Mouse (Mus musculus): ENCODE measurements at regions not wholly inside any gene's neighbourhood (a gene's known extent, or its start where the extent isn't known, plus 50 kb on each side); places are given as distances from the start of the nearest gene placed in this dataset.

GRCm38 (mm10) chr1:63871831-63872230, 102.8 kb upstream of the 4933402D24Rik start:
- in situ Hi-C loops (cut with MboI; ENCODE audit: low pct_unique_long_range_greater_than_20kb in 1 of 2, low sequenced_read_pairs in 2 of 2, unreplicated experiment in 1 of 2), result no loop called here

- in situ Hi-C loops (cut with MboI; ENCODE audit: low pct_unique_long_range_greater_than_20kb in 1 of 2, low sequenced_read_pairs in 2 of 2, unreplicated experiment in 1 of 2), result no loop called here
Measured at GRCm38 (mm10) chr1:63869342-63869741, 100.3 kb upstream of the 4933402D24Rik start.

GRCm38 (mm10) chr1:63857933-63858649, 89.0 kb upstream of the 4933402D24Rik start:
- in situ Hi-C loops (cut with MboI; ENCODE audit: low pct_unique_long_range_greater_than_20kb in 1 of 2, low sequenced_read_pairs in 2 of 2, unreplicated experiment in 1 of 2), result no loop called here

GRCm38 (mm10) chr1:63857468-63857867, 88.4 kb upstream of the 4933402D24Rik start:
- in situ Hi-C loops (cut with MboI; ENCODE audit: low pct_unique_long_range_greater_than_20kb in 1 of 2, low sequenced_read_pairs in 2 of 2, unreplicated experiment in 1 of 2), result no loop called here

GRCm38 (mm10) chr1:63856366-63856765, 87.3 kb upstream of the 4933402D24Rik start:
- in situ Hi-C loops (cut with MboI; ENCODE audit: low pct_unique_long_range_greater_than_20kb in 1 of 2, low sequenced_read_pairs in 2 of 2, unreplicated experiment in 1 of 2), result no loop called here

- in situ Hi-C loops (cut with MboI; ENCODE audit: low pct_unique_long_range_greater_than_20kb in 1 of 2, low sequenced_read_pairs in 2 of 2, unreplicated experiment in 1 of 2), result no loop called here
Measured at GRCm38 (mm10) chr1:63854794-63855193, 85.7 kb upstream of the 4933402D24Rik start.

GRCm38 (mm10) chr1:63851476-63852094, 82.5 kb upstream of the 4933402D24Rik start:
- in situ Hi-C loops (cut with MboI; ENCODE audit: low pct_unique_long_range_greater_than_20kb in 1 of 2, low sequenced_read_pairs in 2 of 2, unreplicated experiment in 1 of 2), result no loop called here

GRCm38 (mm10) chr1:63850262-63850661, 81.2 kb upstream of the 4933402D24Rik start:
- in situ Hi-C loops (cut with MboI; ENCODE audit: low pct_unique_long_range_greater_than_20kb in 1 of 2, low sequenced_read_pairs in 2 of 2, unreplicated experiment in 1 of 2), result no loop called here

- in situ Hi-C loops (cut with MboI; ENCODE audit: low pct_unique_long_range_greater_than_20kb in 1 of 2, low sequenced_read_pairs in 2 of 2, unreplicated experiment in 1 of 2), result no loop called here
Measured at GRCm38 (mm10) chr1:63828174-63828844, 59.2 kb upstream of the 4933402D24Rik start.

- in situ Hi-C loops (cut with MboI; ENCODE audit: low pct_unique_long_range_greater_than_20kb in 1 of 2, low sequenced_read_pairs in 2 of 2, unreplicated experiment in 1 of 2), result no loop called here
Measured at GRCm38 (mm10) chr1:63820614-63821270, 51.7 kb upstream of the 4933402D24Rik start.

- in situ Hi-C loops (cut with MboI; ENCODE audit: low pct_unique_long_range_greater_than_20kb in 1 of 2, low sequenced_read_pairs in 2 of 2, unreplicated experiment in 1 of 2), result no loop called here
Measured at GRCm38 (mm10) chr1:63819536-63820254, 50.6 kb upstream of the 4933402D24Rik start.
